Mouse (Mus musculus) retina, postnatal 1 day (tissue): ENCODE results near the gene Patl2.

Experiments used
- DNase-seq: peaks from one replicate; pipeline ENCODE4 v3.0.0-alpha.2; 2012

Gene Patl2

GRCm38 (mm10) chr2:122141332-122141967 lies 44.5 kb downstream of the Patl2 start:
- peak; percentile 15 for DNase-seq

GRCm38 (mm10) chr2:122140815-122141214 lies 45.2 kb downstream of the Patl2 start:
- no peak for DNase-seq

GRCm38 (mm10) chr2:122137839-122138465 lies 48.0 kb downstream of the Patl2 start:
- DNase-seq: no peak

GRCm38 (mm10) chr2:122132618-122133017 lies 53.4 kb downstream of the Patl2 start:
- no peak for DNase-seq

GRCm38 (mm10) chr2:122132078-122132477 lies 53.9 kb downstream of the Patl2 start:
- DNase-seq: no peak

GRCm38 (mm10) chr2:122127635-122128034 lies 58.4 kb downstream of the Patl2 start:
- DNase-seq: no peak

- DNase-seq: no peak
Observed at GRCm38 (mm10) chr2:122126765-122127347, 59.1 kb downstream of the Patl2 start.

GRCm38 (mm10) chr2:122125680-122126572 lies 60.1 kb downstream of the Patl2 start:
- DNase-seq: no peak

- peak; percentile 98 for DNase-seq
Observed at GRCm38 (mm10) chr2:122117961-122118958, 67.7 kb downstream of the Patl2 start, which contains the start of gene Spg11. Gene Spg11 (minus strand): TSS chr2:122118386.

- DNase-seq: no peak
Observed at GRCm38 (mm10) chr2:122116888-122117287, 69.1 kb downstream of the Patl2 start.

GRCm38 (mm10) chr2:122109714-122110113 lies 76.3 kb downstream of the Patl2 start:
- DNase-seq: no peak

GRCm38 (mm10) chr2:122108101-122108500 lies 77.9 kb downstream of the Patl2 start:
- DNase-seq: no peak

GRCm38 (mm10) chr2:122102070-122102469 lies 83.9 kb downstream of the Patl2 start:
- DNase-seq: no peak

GRCm38 (mm10) chr2:122097686-122098085 lies 88.3 kb downstream of the Patl2 start:
- DNase-seq: peak; percentile 1

- DNase-seq: no peak
Observed at GRCm38 (mm10) chr2:122093844-122094243, 92.1 kb downstream of the Patl2 start.

GRCm38 (mm10) chr2:122086446-122086845 lies 99.5 kb downstream of the Patl2 start:
- no peak for DNase-seq

GRCm38 (mm10) chr2:122081728-122082456 lies 104.1 kb downstream of the Patl2 start:
- DNase-seq: no peak
